Mouse (Mus musculus): ENCODE data around the gene Zmpste24. TPM values are rescaled to one million over a fixed set of nuclear protein-coding genes. Genes with fewer than 3 reads are reported as not detected.

Gene Zmpste24
- polyA plus RNA-seq, 1 experiment: 10.4 TPM

DNA sequence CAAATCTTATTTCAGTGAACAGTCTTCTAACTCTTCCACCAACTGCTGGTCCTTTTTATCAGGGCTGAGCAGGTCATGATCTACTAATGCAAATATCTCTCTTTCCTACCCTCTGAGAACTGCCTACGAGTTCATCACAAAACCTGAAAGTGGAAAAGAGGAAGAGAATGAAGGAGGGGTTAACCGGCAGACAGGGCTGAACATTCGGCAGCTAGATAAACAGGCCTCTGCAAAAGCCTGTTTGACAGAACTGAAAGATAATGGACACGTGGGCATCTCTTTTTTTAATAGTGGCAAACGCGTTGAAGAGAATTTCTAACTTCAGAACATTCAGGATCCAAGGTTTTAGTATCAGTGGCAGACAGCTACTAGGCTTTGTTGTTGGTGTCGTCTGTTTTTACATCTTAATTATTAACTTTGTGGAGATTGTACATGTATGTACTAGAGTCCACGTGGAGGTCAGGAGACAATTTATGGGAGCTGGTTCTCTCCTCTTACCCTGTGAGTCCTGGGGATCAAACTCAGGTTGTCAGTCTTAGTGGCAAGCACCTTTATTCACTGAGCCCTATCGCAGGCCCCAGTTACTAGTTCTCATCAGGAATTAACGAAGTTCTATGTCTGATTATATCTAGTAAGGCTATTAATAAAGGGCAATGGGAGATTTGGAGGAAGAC lies 83.3 kb downstream of the Zmpste24 start:
- Histone ChIP-seq H3K4me3 (ENCODE audit: low read depth, low read length) (no peak overlapping the region), H3K4me1 (ENCODE audit: control insufficient read depth, insufficient read depth, insufficient read length, low read length) (peaks cover 14% of the 10 kb centered on the region), H3K27ac (ENCODE audit: insufficient read depth, low read depth, low read length) (peak overlapping the region; percentile 15; the same call in 1 of the 2 replicates), H3K27me3 (ENCODE audit: control insufficient read depth, insufficient read depth, low read length) (no peaks in the 10 kb centered on the region), H3K36me3 (ENCODE audit: control insufficient read depth, insufficient read depth, low read length) (no peaks in the 10 kb centered on the region)
- 26% methylated on average over 10 of the region's 10 CpGs for WGBS
- TF ChIP-seq POLR2A (IDR thresholded peaks at IDR 0.05; ENCODE audit: low read depth, low read length): no peak
- no peak for TF ChIP-seq CTCF (IDR thresholded peaks at IDR 0.05; ENCODE audit: extremely low read depth, insufficient read length, insufficient replicate concordance, low read depth, low read length)

DNA sequence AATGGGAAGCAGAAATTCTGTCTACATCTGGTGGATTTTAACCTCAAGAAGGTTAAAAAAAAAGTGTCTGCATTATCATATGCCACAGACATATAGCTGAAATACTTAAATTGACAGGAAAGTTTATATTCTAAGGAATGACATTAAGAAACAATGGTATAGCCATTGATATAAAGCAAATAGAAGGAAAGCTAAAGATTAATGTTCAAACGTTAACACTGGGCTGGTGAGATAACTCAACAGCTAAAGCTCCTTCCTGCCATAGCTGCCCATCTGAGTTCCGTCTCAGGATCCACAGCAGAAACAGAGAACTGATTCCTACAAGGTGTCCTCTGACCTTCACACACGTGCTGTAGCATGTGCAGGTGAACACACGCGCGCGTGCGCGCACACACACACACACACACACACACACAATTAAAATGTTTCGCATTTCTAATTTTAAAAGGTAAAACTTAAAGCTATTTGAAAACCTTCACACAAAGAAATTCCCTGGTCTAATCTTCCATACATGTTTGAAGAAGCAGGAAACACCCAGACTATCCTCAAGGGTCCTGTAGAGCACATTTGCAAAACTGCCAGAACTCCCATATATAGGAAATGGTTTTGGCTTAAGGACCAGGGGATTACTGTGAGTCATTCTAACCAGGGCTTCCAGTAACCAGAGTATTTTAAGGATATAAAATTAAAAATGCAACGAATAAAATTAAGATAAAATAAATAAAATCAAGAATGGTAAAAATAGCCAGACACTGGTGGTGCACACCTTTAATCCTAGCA lies 87.1 kb downstream of the Zmpste24 start:
- H3K27ac ChIP-seq (ENCODE audit: insufficient read depth, low read depth, low read length): no peak overlapping the region
- TF ChIP-seq CTCF (IDR thresholded peaks at IDR 0.05; ENCODE audit: extremely low read depth, insufficient read length, insufficient replicate concordance, low read depth, low read length): no peak
- TF ChIP-seq POLR2A (IDR thresholded peaks at IDR 0.05; ENCODE audit: low read depth, low read length): no peak
- 66% methylated on average over 11 of the region's 11 CpGs for WGBS

More for the DNA sequence above, 87.1 kb downstream of the Zmpste24 start:
- no peaks in the 10 kb centered on the region for H3K27me3 ChIP-seq (ENCODE audit: control insufficient read depth, insufficient read depth, low read length)
- peaks cover 25% of the 10 kb centered on the region for H3K4me1 ChIP-seq (ENCODE audit: control insufficient read depth, insufficient read depth, insufficient read length, low read length)
- H3K36me3 ChIP-seq (ENCODE audit: control insufficient read depth, insufficient read depth, low read length): no peaks in the 10 kb centered on the region
- no peak overlapping the region for H3K4me3 ChIP-seq (ENCODE audit: low read depth, low read length)

Other genes with a start within 250 kb of the Zmpste24 start
- 0.30 and 0.51 TPM in 2 replicates for gene Rims3, start 243.4 kb downstream of the Zmpste24 start, polyA plus RNA-seq (2012; rRNA removed)
- gene Exo5, start 173.2 kb downstream of the Zmpste24 start, polyA plus RNA-seq (2012; rRNA removed): 1.3 and 2.8 TPM in 2 replicates
- gene Zfp69, start 146.5 kb downstream of the Zmpste24 start, polyA plus RNA-seq (2012; rRNA removed): 0.60 and 1.8 TPM in 2 replicates
- gene Smap2, start 81.0 kb downstream of the Zmpste24 start, polyA plus RNA-seq (2012; rRNA removed): 12.1 and 28.1 TPM in 2 replicates
- 0.18 and 0.53 TPM in 2 replicates for gene Col9a2, start 58.9 kb downstream of the Zmpste24 start, polyA plus RNA-seq (2012; rRNA removed)
- not detected in 2 replicates for gene Tmco2, start 11.0 kb upstream of the Zmpste24 start, polyA plus RNA-seq (2012; rRNA removed)
- 0.83 and 1.2 TPM in 2 replicates for gene Rlf, start 116.8 kb upstream of the Zmpste24 start, polyA plus RNA-seq (2012; rRNA removed)
- gene Gm12888, start 226.7 kb upstream of the Zmpste24 start, polyA plus RNA-seq (2012; rRNA removed): not detected in 2 replicates

Data from small intestine, adult 2 months (tissue).